Mouse (Mus musculus) adrenal gland, adult 2 months (tissue): Measurements from ENCODE around the gene Gm10413. TPM values are rescaled to one million over a fixed set of nuclear protein-coding genes. Genes with fewer than 3 reads are reported as not detected.
"Not testable (repeated sequence)": the region's sequence is repeated elsewhere in the genome, so short reads cannot be mapped to it uniquely, and the experiment has no call there.

Source experiments
- DNase-seq: peaks from one replicate; pipeline ENCODE4 v3.0.0; 2021
- long read RNA-seq: library from polyadenylated mRNA; stranded (forward); transcript quantifications from one replicate; pipeline ENCODE4 v2.0.0, GENCODE M21; 2021
- polyA plus RNA-seq: library from polyadenylated mRNA; depleted of rRNA; stranded (reverse); fragments of >200 nt; gene quantifications from 2 replicates; pipeline ENCODE4 v1.2.3, GENCODE M21; 2012; rRNA removed
- total RNA-seq, 2 experiments: library from RNA; stranded (reverse); gene quantifications; 2 replicates each; pipeline ENCODE4 v1.2.3; 2021

Gene Gm10413
- total RNA-seq (not detected), polyA plus RNA-seq (not detected in 2 replicates)
- long read RNA-seq, result 0 reads

DNA sequence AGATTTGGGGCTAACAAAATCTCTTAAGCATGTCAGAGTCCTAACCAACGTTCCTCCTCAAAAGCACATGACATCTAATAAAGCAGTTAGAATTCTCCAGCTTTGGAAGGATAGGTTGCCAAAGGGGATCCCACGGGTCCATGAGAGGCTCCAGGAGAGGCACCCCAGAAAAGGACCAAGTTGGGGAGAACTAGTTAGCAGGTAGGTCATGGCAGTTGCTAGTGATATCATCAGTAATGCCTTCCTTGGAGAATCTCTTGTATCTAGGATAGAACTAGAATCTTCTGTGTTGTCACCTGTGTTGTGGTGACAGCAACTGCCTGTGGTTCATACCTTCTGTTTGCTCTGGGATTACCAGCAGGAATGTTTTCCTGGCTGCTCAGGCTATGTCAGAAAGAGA lies at the start of gene Gm10413:
TSS of gene Gm10413 (plus strand) at position 301 of the 400 bp plus-strand sequence.
- not testable (repeated sequence) for DNase-seq

DNA sequence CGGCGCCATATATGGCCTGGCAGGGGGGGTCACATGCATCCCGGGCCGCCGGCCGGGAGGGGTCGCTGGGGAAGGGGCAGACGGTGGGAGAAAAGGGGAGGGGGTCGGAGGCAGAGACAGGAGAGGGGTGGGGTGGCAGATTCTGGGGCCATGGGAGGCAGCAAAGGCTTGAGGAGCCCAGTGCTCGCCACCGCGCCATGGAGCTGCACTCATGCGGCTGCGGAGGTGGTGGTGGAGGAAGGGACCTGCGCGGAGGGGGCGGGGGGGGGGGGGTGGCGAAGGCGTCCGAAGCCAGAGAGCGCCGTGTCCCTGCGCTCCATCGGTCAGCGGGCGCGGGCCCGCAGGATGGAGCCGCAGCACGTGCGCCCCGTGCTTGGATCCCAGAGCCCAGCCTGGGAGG lies 17.4 kb downstream of the Gm10413 start, which contains the start of gene Gm10409:
TSS of gene Gm10409 (plus strand) at position 301 of the 400 bp plus-strand sequence.
- DNase-seq, result not testable (repeated sequence)

DNA sequence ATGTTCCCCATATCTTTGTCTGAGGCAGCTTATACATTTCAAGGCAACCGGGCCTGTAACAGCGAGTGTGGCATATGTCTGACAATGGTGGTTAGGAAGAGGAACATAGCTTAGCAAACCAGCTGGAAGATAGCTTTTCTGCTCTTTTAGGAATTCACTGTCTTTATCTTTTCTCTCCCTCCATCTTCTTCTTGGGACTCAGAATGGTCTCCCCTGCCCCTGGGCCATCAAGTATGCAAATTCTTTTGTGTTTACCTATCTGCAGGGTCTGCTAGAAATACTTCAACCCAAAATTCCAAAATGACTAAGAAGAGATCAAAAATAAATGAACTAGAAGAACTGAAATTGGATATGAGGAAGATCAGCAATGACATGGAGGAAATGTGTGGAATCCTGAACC lies 32.9 kb downstream of the Gm10413 start, which contains the start of gene Gm3005:
TSS of gene Gm3005 (plus strand) at position 301 of the 400 bp plus-strand sequence.
- DNase-seq, result not testable (repeated sequence)

DNA sequence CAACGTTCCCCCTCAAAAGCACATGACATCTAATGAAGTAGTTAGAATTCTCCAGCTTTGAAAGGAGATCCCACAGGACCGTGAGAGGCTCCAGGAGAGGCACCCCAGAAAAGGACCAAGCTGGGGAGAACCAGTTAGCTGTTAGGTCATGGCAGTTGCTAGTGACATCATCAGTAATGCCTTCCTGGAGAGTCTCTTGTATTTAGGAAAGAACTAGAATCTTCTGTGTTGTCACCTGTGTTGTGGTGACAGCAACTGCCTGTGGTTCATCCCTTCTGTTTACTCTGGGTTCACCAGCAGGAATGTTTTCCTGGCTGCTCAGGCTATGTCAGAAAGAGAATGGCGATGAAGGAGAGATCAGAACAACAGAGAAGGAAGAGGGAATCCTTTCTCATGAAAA lies 54.2 kb downstream of the Gm10413 start, which contains the start of gene Gm10408:
TSS of gene Gm10408 (plus strand) at position 301 of the 400 bp plus-strand sequence.
- not testable (repeated sequence) for DNase-seq

Other genes starting within 250 kb of the Gm10413 start
- not detected for gene Gm5795, start 206.8 kb upstream of the Gm10413 start, total RNA-seq
- gene Gm5795, start 206.8 kb upstream of the Gm10413 start, polyA plus RNA-seq, result not detected in 2 replicates
- gene D830030K20Rik, start 186.6 kb upstream of the Gm10413 start, total RNA-seq, result not detected
- 0.09 TPM in 1 of 2 replicates, not detected in the other for gene D830030K20Rik, start 186.6 kb upstream of the Gm10413 start, polyA plus RNA-seq
- not detected for gene Gm2956, start 62.5 kb upstream of the Gm10413 start, total RNA-seq
- gene Gm2956, start 62.5 kb upstream of the Gm10413 start, polyA plus RNA-seq, result not detected in 2 replicates
- not detected for gene Gm10409, start 17.5 kb downstream of the Gm10413 start, total RNA-seq
- gene Gm10409, start 17.5 kb downstream of the Gm10413 start, polyA plus RNA-seq, result not detected in 2 replicates
- gene Gm3005, start 33.0 kb downstream of the Gm10413 start, total RNA-seq, result not detected
- gene Gm3005, start 33.0 kb downstream of the Gm10413 start, polyA plus RNA-seq, result not detected in 2 replicates
- gene Gm10408, start 54.3 kb downstream of the Gm10413 start, total RNA-seq, result not detected
- not detected in 2 replicates for gene Gm10408, start 54.3 kb downstream of the Gm10413 start, polyA plus RNA-seq
- not detected for gene Gm3012, start 239.4 kb downstream of the Gm10413 start, total RNA-seq
- gene Gm3012, start 239.4 kb downstream of the Gm10413 start, polyA plus RNA-seq, result not detected in 2 replicates